Mouse (Mus musculus): ENCODE results near the gene Cdkal1.

Cdkal1 gene

DNA sequence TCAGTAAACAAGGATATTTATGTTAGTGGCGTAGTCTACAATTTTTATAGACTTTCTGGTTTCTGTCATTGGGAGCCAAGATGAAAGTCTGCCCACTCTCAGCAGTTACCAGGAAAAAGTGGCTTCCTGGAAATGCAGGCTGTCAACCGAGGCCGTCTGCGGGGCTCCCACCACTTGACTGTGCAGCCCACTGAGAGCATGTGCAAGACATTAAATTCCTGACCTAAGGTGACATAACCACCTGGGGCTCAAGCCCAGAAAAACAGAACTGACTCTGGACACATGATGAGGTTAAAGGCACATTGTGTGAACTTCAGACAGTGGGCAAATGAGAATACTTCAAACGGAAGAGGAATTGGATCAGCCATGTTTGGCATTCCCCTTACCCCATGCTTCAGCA, 450.2 kb downstream of the Cdkal1 start:
- DNase-seq (ENCODE audit: low spot score), result no peak

DNA sequence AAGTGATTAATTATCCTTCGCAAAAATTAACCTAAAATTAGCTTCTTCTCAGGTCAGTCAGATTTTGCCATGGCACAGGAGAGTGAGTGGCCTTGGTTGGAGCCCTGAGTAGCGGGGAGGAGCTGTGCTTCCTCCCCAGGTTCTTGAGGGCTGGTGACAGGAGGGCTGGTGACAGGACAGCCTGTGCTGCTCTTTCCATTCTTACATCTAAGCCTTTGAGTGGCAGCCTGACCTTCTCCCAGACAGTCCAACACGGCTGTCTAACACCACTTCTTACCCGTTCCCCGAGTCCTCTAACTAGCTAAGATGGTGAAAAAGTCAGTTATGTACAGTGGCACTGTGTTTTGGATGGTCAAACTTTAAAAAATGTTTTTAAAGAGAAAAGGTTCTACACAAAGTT, 452.3 kb downstream of the Cdkal1 start:
- no peak for DNase-seq (ENCODE audit: low spot score)

DNA sequence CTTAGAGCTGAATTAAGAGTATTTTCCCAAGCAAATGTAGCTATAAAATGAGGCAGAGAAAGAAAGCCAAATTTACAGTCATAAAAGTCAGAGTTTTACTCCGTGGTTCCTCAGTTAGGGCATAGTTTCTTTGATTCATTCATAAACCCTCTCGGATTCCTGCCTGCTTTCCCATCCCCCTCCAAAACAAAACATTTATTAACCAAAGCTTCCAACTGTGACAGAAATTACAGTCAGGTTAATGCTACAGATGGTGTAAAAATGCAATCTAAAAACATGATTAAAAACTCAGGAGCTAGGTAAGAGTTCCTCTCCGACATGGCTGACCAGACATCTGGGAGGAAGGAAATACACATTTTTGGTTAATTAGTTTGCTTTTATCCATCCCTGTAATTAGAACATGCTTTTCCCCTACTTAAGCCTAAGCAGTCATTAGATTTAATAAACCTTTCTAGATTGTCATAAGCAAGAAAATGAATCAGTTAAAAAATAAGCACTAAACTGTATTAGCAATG, 452.9 kb downstream of the Cdkal1 start:
- no peak for DNase-seq (ENCODE audit: low spot score)

DNA sequence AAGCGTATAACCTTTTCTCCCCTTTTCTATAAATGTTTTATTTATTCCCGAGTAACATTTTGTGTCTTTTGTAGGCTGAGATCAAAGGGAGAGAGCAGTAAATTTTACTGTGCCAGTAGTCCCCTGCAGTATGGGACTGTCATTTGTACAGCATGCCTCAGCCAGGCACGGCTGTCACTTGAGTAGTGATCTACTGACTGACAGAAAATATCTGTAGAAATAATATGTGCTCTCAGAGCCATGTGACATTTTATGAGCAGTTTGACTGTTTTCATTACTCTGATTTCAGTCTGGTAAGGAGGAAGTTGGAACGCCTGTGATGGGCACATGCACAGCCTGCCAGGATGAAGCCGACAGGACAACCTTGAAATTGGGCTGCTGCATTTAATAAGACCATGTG, 455.6 kb downstream of the Cdkal1 start:
- no peak for DNase-seq (ENCODE audit: low spot score)

- DNase-seq (ENCODE audit: low spot score), result no peak
Measured at GRCm38 (mm10) chr13:29398456-29398855, 457.0 kb downstream of the Cdkal1 start.

DNA sequence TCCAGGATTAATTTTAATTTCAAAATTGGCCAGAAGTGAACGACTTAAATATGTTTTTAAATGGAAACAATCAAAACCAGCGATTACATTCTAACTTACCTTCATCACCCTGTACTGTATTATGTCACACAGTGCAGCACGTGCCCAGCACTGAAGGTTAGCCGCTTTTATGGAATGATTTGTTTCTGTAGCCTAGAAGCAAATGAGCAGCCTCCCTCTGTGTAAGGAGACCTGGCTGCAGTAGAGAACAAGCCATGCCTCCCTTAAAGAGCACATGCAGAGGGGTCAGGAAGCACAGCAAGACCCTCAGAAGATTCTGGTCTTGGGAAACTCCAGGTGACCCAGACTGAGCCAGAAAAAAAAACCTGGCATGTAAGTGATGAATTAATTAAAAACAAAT, 459.8 kb downstream of the Cdkal1 start:
- no peak for DNase-seq (ENCODE audit: low spot score)

GRCm38 (mm10) chr13:29390025-29390424, 465.4 kb downstream of the Cdkal1 start:
- DNase-seq (ENCODE audit: low spot score), result no peak

GRCm38 (mm10) chr13:29388918-29389317, 466.6 kb downstream of the Cdkal1 start:
- no peak for DNase-seq (ENCODE audit: low spot score)

- DNase-seq (ENCODE audit: low spot score), result no peak
Measured at GRCm38 (mm10) chr13:29377572-29377971, 477.9 kb downstream of the Cdkal1 start.

DNA sequence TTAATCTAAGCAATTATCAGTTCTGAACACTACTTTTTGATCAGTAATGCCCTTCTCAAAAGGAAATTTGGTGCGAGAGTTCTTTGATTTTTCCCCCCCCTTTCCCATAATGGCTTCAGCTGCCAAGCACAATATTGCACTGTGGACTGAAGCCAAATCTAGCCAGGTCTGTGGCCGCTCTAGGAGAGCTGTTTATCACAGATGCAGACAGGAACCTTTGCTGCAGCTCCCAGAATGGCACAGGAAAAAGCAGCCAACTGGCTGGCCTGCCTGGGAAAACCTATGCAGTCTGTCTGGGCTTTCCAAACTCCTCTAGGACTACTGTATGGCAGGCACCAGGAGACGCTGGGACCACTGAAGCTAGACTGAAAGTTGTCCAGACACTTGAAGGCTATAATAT, 483.6 kb downstream of the Cdkal1 start:
- no peak for DNase-seq (ENCODE audit: low spot score)

GRCm38 (mm10) chr13:29371466-29371771, 484.1 kb downstream of the Cdkal1 start:
- no peak for DNase-seq (ENCODE audit: low spot score)

DNA sequence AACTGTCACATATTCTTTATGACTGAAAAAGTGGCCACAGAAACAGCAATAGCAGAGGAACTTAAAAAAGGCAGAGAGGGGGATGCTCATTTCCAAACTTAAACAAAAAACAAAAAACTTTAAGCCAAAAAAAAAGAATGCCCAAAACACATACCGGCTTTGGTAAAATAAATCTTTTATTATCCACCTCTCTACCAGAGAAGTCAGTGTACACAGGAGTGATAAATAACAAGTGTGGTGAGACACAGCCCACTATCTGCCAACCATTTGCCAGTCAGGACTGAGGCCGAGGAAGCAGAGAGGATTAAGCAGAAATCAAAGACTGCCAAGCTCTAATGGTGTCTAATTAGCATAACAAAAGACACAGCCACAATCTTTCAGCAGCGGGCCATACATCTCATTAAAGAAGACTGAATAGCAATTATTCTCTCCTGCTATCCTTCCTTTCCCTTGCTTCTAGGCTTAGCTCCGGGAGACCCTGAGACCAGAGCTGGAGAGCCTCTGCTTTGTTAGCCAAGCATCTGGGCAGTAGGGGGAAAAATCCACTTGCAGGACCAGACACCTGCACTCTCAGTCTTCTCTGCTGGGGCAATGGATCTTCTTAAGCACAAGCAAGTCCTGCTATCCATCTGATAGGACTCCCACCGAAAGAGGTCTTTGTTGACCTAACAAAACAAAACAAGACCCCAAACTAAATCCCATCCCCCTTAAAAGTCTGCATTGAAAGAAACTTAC, 484.6 kb downstream of the Cdkal1 start:
- DNase-seq (ENCODE audit: low spot score), result no peak

DNA sequence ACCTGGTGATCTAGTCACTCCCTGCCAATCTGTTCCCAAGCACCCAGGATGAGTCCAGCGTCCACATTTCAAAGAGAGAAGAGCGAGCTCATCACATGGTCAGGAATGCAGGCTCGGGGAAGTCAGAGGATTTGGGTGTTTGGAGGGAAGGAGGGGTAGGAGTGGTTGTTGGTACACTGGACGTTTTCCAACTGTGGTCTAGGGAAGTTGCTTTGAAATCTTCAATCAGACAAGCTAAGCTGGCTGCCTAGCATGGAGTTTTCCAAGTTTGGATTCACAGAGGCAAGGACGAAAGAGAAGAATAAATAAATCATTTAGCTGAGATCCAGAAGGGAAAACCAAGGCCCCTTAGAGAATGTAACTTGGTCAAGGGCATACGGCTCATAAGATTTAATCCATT, 486.7 kb downstream of the Cdkal1 start:
- DNase-seq (ENCODE audit: low spot score), result no peak

DNA sequence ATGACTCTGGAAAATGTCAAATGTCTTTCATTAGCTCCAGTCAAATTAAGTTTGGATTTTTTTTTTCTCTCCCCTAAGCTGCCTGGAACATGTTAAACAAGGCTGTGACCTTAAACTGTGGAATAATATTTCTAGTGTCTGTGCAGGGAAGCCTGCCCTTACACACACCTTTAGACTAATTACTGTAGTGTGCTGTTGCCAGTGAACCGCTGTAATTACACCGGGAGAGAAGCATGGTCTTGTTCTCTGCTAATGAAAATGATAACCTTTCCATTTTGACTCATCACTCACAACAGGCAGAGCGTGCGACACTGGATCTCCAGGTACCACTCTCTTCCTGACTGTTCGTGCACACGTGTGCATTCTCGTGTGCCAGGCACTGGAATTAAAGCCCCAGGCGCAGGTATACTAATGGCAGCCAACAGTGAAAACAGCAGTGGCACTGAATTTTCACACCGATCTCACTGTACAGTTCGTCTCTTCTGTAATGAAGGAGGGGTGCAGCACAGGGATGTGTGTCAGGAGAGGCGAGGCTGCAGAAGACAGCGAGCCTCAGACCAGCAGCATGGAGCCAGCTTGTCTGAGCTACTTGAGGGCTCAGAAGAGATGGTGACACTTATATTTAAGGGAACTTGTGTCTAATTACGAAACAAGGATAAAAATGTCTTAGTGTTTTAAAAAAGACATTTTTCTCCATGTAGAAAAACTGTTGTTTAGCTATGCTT, 490.4 kb downstream of the Cdkal1 start:
- DNase-seq (ENCODE audit: low spot score), result no peak

DNA sequence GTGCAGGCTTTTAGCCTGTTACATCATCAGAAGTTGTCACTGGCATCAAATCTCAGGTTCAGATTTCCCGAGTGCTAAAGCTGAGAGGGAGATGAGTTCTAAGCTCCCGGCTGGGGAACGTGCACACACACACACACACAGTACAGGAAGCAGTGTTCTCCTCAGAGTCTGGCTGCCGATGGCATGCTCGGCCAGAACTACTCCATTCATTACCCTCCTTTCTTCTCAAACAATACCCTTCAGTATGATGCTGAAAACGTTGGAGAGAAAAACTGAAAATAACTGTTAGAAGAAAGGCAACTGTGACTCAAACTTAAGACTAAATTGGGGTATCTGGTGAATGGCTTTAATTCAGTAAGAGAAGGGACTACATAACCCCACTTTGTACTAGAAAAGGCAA, 491.5 kb downstream of the Cdkal1 start:
- no peak for DNase-seq (ENCODE audit: low spot score)

DNA sequence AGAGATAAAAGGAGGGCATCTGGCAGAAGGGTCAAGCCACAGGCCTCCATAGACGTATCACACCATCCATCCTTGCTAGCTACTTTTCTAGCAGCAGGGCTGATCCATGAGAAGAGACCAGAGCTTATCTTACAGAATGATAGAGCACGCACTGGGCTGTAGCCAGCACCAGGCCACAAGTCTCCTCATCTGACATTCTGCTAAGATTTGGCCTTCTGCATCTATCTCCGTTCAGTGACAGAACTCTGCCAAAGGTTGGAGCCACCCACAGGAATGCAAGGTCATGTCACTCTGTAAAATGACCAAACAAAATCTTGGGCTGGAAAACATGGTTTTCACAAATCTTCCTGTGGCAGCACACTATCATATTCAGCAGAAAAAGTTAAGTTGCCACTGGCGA, 493.6 kb downstream of the Cdkal1 start:
- no peak for DNase-seq (ENCODE audit: low spot score)

- DNase-seq (ENCODE audit: low spot score), result no peak
Measured at GRCm38 (mm10) chr13:29360899-29361298, 494.6 kb downstream of the Cdkal1 start.

DNA sequence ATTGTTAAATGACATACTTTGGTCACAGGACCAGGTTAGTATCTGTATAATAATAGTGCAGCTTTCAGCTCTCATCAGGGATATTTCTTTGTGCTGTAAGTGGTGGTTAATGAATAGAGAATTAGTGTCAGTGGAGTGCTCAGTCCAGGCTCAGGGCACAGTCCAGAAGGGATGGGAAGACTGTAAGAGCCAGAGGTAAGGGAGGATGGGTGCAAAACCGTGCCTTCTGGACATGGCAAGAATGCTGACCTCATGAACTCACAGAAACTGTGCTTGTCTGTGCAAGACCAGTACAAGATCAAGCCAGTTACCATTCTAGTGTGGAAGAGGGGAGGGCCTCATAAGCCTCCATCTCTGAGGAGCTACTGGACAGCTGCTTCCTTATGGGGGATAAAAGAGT, 496.1 kb downstream of the Cdkal1 start:
- no peak for DNase-seq (ENCODE audit: low spot score)

DNA sequence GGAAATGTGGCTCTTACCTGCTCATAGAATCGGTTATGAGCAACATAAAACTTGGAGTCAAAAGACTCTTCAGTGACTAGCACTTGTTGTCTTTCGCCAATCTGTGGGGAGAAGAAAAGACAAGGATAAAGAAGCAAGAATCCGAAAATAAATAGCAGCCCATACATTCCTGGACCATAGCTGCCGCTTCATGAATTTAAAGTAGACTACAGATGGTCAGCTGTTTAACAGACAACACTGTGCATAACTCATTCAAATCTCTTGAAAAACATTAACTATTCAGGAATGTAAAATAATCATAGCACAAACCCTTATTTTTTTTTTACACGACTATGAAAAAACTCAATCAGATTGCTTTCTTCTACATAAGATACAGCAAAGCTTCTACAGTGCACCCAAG, 498.0 kb downstream of the Cdkal1 start:
- DNase-seq (ENCODE audit: low spot score), result no peak

- no peak for DNase-seq (ENCODE audit: low spot score)
Measured at GRCm38 (mm10) chr13:29356158-29356485, 499.4 kb downstream of the Cdkal1 start.

GRCm38 (mm10) chr13:29355484-29356157, 499.9 kb downstream of the Cdkal1 start:
- no peak for DNase-seq (ENCODE audit: low spot score)

DNA sequence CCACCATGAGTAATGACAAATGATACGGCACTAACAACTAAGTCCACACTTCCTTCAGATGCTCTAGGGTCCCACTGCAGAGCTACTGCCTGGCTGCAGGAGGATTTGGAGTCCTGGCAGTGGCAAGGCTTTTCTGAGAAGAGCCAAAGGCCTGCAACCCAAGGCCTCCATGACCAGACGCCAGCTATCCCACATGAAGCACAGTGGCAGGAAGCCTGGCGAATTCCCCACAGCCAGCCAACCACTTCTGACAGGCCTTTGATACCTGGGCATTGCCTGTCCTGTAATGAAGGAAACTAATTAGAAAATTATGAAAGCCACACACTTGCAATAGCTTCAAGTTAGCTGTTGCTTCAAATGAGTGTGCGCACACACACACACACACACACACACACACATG, 500.5 kb downstream of the Cdkal1 start:
- no peak for DNase-seq (ENCODE audit: low spot score)

- DNase-seq (ENCODE audit: low spot score), result no peak
Measured at GRCm38 (mm10) chr13:29353888-29354415, 501.5 kb downstream of the Cdkal1 start.
